Mouse (Mus musculus) forebrain, embryonic 11.5 days (tissue): ENCODE data around the gene Pla2g2d. TPM values are rescaled to one million over a fixed set of nuclear protein-coding genes. Genes with fewer than 3 reads are reported as not detected.

Source experiments
- ATAC-seq: fragments of 200-750 bp; cut with Nextera tagmentation; replicated peaks from 2 replicates; pipeline ENCODE4 v1.8.0; 2017; ENCODE audit warnings: moderate TSS enrichment; ENCODE audit not compliant: low FRiP score
- DNase-seq: peaks from one replicate; pipeline ENCODE4 v3.0.0-alpha.2; 2017; ENCODE audit warnings: low spot score
- H3K27ac ChIP-seq: fragments of 300-500 bp; sonication (generic); 2 replicates; pipeline ENCODE4 v1.5.1; 2014; ENCODE audit warnings: low read depth, low read length
- H3K27me3 ChIP-seq: fragments of 300-500 bp; sonication (generic); 2 replicates; pipeline ENCODE4 v1.6.1; 2014; ENCODE audit warnings: mild to moderate bottlenecking, low read length, mixed read lengths; ENCODE audit not compliant: control insufficient read depth, insufficient read depth
- H3K36me3 ChIP-seq: fragments of 300-500 bp; sonication (generic); 2 replicates; pipeline ENCODE4 v1.6.1; 2014; ENCODE audit warnings: mild to moderate bottlenecking, low read length, moderate library complexity, mixed read lengths; ENCODE audit not compliant: control insufficient read depth, insufficient read depth
- H3K4me1 ChIP-seq: fragments of 300-500 bp; sonication (generic); replicated peaks from 2 replicates; pipeline ENCODE4 v1.6.1; 2014; ENCODE audit warnings: low read length, mixed read lengths; ENCODE audit not compliant: control insufficient read depth, insufficient read depth
- H3K4me2 ChIP-seq: fragments of 300-500 bp; sonication (generic); 2 replicates; pipeline ENCODE4 v1.6.1; 2014; ENCODE audit warnings: low read depth, mild to moderate bottlenecking, low read length, moderate library complexity, mixed read lengths; ENCODE audit not compliant: severe bottlenecking
- H3K4me3 ChIP-seq: fragments of 300-500 bp; sonication (generic); 2 replicates; pipeline ENCODE4 v1.5.1; 2014; ENCODE audit warnings: low read depth, low read length
- H3K9ac ChIP-seq: fragments of 300-500 bp; sonication (generic); 2 replicates; pipeline ENCODE4 v1.6.1; 2014; ENCODE audit warnings: low read length
- H3K9me3 ChIP-seq: fragments of 300-500 bp; sonication (generic); 2 replicates; pipeline ENCODE4 v1.6.1; 2016; ENCODE audit warnings: low read length, mixed read lengths; ENCODE audit not compliant: control insufficient read depth
- WGBS: fragments of 180-500 bp; shearing (Covaris S2); extraction: QIAGEN DNeasy Blood & Tissue Kit; methylation state at CpG from one replicate; pipeline ENCODE4 v1.1.7; 2014; 5-methylcytosine and 5-hydroxymethylcytosine counted together
- polyA plus RNA-seq: library from polyadenylated mRNA; unstranded; fragments of >200 nt; fragmentation: Nextera tagmentation; extraction: Ambion mirVana; gene quantifications from 2 replicates; pipeline ENCODE4 v1.2.1, GENCODE M21; 2014

The Pla2g2d gene
- polyA plus RNA-seq, 1 experiment from 2014 or later = not detected

GRCm38 (mm10) chr4:138825751-138826567 is 50.4 kb downstream of the Pla2g2d start:
- DNase-seq (no peak), ATAC-seq (no peak)
- no peaks in the 10 kb centered on the region for H3K36me3 ChIP-seq
- H3K9me3 ChIP-seq = peaks cover 2% of the 10 kb centered on the region; the same call in 1 of the 2 replicates
- no peak overlapping the region for H3K27ac ChIP-seq
- no peaks in the 10 kb centered on the region for H3K27me3 ChIP-seq
- no peak overlapping the region for H3K4me3 ChIP-seq
- WGBS = 80% methylated on average over 18 of the region's 18 CpGs
- no peak overlapping the region for H3K4me2 ChIP-seq
- no peak overlapping the region for H3K9ac ChIP-seq
- no peaks in the 10 kb centered on the region for H3K4me1 ChIP-seq

GRCm38 (mm10) chr4:138827147-138827546 is 51.6 kb downstream of the Pla2g2d start:
- Histone ChIP-seq H3K9me3 (peaks cover 2% of the 10 kb centered on the region; the same call in 1 of the 2 replicates), H3K4me2 (no peak overlapping the region), H3K4me1 (no peaks in the 10 kb centered on the region), H3K4me3 (no peak overlapping the region), H3K27ac (no peak overlapping the region), H3K9ac (no peak overlapping the region), H3K36me3 (no peaks in the 10 kb centered on the region), H3K27me3 (no peaks in the 10 kb centered on the region)
- no peak for ATAC-seq
- no peak for DNase-seq
- WGBS = 70% methylated on average over 11 of the region's 11 CpGs

Other genes starting within 250 kb of the Pla2g2d start
- gene Vwa5b1, start 139.9 kb upstream of the Pla2g2d start, polyA plus RNA-seq = 0.08 and 0.13 TPM in 2 replicates
- gene Pla2g2c, start 50.9 kb upstream of the Pla2g2d start, polyA plus RNA-seq = 0.37 and 0.52 TPM in 2 replicates
- 1.5 and 1.6 TPM in 2 replicates for gene Ubxn10, start 38.6 kb upstream of the Pla2g2d start, polyA plus RNA-seq
- 0.09 TPM in 1 of 2 replicates, not detected in the other for gene Pla2g2f, start 18.1 kb upstream of the Pla2g2d start, polyA plus RNA-seq
- 0.31 and 0.33 TPM in 2 replicates for gene Pla2g5, start 87.7 kb downstream of the Pla2g2d start, polyA plus RNA-seq
- not detected in 2 replicates for gene Gm13030, start 98.2 kb downstream of the Pla2g2d start, polyA plus RNA-seq
- gene Pla2g2e, start 102.2 kb downstream of the Pla2g2d start, polyA plus RNA-seq = not detected in 2 replicates
- 2.8 and 3.5 TPM in 2 replicates for gene Otud3, start 138.2 kb downstream of the Pla2g2d start, polyA plus RNA-seq
- gene Rnf186, start 191.4 kb downstream of the Pla2g2d start, polyA plus RNA-seq = not detected in 2 replicates
- 0.77 and 0.96 TPM in 2 replicates for gene Tmco4, start 197.2 kb downstream of the Pla2g2d start, polyA plus RNA-seq